Mouse (Mus musculus): ENCODE data around the gene Gen1.

Gene Gen1

GRCm38 (mm10) chr12:11265382-11266281 is at the start of gene Gen1, which contains the start of gene Smc6:
Gene Gen1, minus strand, starts transcription at chr12:11265801.
Gene Smc6, plus strand, starts transcription at chr12:11265886.
- DNase-seq: peak; percentile 96

DNA sequence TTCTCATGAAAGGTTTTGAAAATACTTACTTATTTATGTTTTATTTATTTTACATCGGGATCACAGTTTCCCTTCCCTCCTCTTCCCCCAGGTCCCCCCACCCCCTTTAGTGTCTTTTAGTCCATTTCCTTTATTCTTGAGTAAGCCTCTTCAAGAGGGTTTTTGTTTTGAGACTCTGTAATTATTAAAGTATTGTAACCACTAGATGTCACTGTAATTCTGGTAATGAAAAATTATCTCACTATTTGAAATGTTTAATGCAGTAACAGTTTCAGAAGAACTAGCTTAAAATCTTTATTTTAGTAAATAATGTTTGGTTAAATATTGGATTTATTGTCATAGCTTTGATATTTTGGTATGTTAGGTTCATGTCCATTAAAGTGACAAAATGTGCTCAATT is 48.2 kb upstream of the Gen1 start:
- DNase-seq: no peak

DNA sequence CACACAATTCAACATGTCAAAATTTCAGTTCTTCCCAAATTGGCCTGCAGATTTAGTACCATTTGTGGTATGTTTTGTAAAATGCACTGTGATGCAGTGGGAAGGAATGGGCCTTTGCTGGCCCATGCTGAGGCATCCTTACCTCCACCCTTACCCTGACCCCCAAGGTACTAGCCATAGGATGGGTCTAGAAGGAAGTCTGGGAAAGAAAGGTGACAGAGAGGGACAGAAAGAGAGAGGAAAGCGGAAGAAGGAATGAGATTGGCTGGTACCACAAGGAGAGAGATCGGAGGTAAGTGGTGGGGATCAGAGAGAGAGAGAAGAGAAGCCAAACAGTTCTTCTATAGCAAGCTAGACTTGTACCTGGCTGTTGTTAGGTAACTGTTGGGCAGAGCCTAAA is 45.5 kb upstream of the Gen1 start:
- no peak for DNase-seq

DNA sequence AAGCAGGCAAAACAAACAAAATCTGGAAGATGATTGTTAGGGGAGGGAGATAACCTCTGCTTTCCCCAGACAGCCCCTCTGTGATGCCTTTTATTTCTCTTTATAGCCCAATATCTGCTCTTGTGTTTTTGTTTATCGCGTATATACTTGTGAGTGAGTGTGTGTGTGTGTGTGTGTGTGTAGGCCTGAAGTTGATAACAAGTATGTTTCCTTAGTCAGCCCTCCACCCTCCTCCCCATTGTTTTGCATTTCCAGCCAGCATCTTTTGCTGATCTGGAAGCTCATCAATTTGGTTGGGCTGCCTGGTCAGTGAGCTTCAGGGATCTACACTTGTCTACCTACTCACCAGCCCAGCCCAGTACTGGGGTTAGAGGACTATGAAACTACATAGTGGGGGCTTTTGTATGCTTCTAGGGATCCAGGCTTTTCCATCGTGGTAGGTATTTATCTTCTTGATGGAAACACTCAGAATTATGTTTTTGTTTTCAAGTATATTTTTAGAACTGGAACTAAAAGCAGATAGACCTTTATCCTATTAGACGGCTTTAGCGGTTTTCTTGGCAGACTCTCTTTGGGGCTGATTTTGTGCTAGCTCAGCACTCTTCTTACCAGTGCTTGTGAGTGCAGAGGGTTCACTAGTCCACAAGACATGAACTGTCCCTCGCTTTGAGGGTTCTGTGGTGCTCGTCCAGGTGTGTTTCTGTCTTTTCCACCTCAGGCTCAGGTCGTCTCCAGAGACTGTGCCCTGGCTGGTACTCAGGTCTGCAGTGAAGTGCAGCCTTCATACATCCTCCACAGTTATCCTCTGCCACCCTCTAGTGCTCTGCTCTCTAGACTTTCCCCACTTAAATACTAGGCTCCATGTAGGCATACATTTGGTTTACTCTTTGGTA is 41.4 kb upstream of the Gen1 start:
- DNase-seq: peak; percentile 32 to 45

DNA sequence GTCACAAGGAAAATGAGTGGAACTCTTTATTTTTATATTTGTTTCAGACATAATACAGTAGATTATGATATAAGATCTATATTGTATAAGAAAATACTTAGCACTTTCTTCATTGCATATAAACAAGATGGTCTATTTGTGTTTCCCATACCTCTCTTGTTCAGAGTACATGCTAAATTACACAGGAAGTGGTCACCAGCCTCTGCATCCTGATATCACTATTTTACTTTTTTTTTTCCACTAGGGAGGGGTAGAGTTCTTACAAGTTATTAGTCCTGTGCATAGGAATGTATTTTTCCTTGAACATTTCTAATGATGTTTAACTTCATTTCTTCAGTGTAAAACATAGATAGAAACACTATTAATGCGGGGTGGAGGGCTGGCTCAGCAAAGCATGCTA is 35.3 kb upstream of the Gen1 start:
- no peak for DNase-seq

GRCm38 (mm10) chr12:11286382-11286781 is 20.8 kb upstream of the Gen1 start:
- DNase-seq: no peak

DNA sequence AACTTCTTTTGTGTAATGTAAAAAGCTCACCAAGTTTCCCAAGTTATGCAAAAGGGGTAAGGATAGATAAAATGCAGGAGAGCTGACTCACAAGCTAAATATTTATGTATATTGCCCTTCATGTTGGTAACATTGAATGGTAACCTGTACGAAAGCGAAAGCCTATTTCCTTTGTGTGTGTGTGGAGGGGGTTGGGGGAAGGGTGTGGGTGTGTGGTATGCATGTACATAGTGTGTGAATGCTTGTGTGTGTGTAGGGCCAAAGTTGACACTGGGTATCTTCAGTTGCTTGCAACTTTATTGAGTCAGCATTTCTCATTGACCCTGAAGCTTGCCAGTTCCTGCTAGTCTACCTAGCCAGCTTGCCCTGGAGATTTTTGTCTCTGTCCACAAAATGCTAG is 16.0 kb upstream of the Gen1 start:
- DNase-seq: no peak

DNA sequence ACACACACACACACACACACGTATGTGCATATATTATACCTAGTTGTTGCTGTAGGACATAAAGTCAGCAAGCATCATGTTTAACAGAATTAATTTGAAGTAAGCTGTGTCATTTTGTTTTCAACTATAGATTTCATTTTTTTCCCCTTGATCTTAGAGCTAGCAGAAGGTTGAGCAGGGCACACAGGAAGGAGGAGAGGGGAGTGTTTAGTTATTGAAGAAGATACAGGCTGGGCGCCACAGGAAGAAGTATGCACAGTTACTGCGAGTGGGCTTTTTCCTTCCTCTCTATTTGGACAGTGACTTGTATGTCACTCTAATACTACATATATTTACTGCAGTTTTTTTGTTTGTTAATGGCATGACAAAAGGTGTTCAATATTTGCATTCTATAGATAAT is 14.3 kb upstream of the Gen1 start:
- no peak for DNase-seq

GRCm38 (mm10) chr12:11277207-11277606 is 11.6 kb upstream of the Gen1 start:
- no peak for DNase-seq

GRCm38 (mm10) chr12:11276632-11277031 is 11.0 kb upstream of the Gen1 start:
- DNase-seq: no peak

DNA sequence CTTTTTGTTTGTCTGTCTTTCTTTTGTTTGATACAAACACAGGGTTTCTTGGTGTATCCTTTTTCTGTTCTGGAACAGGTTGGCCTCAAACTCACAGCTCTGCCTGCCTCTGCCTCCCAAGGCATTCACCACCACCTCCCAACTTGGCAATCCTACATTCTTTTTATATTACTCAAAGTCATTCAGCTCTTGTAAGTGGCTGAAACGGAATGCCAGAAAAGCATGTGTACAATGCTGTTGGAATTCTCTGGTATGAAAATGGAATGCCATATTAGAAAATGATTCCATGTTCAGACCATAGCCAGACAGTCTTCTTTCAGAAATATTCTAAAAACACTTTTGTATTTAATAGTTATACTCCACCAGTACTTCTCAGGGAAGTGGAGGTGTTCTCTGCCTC is 7.6 kb upstream of the Gen1 start:
- DNase-seq: no peak

DNA sequence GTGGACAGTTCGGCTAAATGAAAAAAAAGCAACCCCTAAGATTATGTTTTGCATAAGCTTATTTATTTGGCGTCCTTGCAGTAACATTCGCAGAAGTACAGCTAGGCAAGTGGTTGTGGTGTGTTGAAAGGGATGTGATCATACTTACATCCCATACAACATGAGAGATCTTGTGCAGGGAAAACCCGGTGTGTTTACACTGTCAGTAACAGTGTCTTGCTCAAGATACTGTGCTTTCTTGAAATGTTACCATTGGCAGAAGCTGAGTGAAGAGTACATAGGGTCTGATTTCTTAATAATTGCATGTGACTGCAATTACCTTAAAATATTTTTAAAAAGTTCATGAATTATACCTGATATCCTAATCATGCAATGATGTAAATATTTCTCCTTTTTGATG is 7.0 kb upstream of the Gen1 start:
- DNase-seq: no peak

DNA sequence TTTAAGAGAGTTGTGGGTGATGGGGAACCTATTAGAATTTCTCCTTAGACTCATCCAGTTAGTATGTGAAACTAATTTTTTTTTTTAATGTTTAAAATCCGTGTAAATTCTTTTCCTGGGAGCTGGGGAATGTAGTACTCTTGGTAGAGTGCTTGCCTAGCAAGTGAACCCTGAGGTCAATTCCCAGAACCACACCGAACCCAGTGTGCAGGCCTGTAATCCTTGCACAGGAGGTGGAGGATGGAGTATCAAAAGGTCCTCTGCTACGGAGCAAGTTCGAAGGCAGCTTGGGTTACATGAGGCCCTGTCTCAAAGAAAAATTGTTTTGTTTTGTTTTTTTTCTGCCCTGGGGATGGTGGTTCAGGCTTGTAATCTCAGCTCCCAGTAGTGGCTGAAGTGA is 1.4 kb upstream of the Gen1 start:
- no peak for DNase-seq

DNA sequence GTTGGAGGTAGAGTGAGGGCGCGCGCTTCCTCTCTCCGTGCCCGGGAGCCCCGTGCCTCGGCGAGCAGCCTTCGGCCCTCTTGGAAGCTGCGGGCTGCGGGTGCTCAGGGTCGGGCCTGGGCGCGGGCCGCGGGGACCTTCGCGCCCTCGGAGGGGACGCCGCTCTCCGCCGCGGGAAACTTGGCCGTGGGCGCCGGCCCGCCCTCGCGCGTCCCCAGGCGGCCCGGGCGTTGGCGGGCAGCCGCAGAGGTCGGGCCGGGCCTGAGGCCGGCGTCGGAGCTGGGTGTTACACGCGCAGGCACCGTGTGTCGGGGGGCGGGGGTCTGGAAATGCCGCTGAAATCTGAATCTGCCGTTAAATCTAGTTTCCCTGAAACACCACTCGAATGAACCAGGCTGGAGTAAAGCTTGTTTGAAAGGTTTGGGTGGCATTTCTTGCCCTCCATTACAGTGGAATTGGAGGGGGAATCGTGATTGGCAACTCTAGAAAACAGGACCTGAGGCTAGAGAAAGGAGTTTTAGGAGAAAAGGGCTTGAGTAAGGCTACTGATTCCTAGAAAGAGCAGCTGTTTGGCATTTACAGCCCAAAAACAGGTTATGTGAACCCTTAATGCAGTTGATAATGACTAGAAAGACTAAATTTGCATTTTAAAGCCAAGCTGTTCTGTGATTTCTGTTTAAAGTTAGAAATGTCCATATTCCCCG is 833 bp upstream of the Gen1 start:
- DNase-seq: no peak

DNA sequence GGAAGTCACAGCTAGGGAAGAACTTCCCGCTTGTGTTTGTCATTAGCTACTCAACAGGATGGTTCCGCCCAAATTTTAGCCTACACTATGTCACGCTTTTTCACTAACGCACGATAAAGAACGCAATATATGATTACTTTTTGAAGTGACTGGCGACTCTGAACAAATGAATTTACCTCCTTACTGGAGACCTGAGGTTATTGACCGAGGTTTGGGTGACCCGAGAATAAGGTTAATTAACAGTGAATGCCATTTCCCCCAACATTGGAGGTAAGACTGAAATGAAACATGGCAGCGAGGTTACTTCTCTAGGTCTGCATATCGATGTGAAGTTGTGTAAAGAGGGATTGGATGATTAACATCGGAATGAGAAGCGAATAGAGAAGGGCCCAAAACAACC is 706 bp downstream of the Gen1 start:
- no peak for DNase-seq

- DNase-seq: no peak
Observed at GRCm38 (mm10) chr12:11250322-11250721, 15.3 kb downstream of the Gen1 start.

GRCm38 (mm10) chr12:11247460-11247859 is 18.1 kb downstream of the Gen1 start:
- DNase-seq: no peak

DNA sequence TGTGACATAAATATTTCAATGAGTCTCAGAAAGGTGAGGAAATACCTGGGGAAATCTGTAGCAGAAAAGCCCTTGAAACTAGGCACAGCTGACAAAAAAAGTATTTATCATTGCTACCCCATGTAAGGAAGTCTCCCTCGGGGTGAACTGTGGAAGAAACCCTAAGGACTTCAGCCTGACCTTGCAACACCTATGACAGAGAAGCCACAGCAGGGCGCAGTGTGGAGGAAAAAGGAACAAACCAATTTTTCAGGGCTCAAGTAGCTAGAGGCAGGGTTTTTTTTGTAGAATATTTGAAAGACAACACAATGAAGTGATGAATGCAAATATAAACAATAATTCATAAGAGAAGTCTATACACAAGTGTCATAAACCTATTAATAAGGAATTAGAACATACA is 29.6 kb downstream of the Gen1 start:
- DNase-seq: no peak

DNA sequence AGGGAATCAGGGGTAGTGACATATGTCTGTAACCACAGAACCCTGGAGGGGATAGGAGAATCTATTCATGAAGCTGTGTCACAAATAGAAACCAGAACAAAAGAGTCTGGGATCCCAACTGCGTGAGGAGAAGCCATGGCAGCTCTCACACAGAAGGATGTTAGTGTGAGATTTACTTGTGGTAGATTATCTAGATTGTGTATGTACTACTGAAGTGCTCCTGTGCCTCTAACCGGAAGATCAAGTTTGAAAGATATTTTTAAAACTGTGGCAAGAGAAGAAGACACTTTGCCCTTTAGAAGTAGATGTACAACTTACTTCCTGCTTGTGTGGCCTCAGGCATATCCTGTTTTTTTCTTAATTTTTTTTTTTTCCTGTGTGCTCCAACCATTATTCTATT is 35.3 kb downstream of the Gen1 start:
- no peak for DNase-seq

DNA sequence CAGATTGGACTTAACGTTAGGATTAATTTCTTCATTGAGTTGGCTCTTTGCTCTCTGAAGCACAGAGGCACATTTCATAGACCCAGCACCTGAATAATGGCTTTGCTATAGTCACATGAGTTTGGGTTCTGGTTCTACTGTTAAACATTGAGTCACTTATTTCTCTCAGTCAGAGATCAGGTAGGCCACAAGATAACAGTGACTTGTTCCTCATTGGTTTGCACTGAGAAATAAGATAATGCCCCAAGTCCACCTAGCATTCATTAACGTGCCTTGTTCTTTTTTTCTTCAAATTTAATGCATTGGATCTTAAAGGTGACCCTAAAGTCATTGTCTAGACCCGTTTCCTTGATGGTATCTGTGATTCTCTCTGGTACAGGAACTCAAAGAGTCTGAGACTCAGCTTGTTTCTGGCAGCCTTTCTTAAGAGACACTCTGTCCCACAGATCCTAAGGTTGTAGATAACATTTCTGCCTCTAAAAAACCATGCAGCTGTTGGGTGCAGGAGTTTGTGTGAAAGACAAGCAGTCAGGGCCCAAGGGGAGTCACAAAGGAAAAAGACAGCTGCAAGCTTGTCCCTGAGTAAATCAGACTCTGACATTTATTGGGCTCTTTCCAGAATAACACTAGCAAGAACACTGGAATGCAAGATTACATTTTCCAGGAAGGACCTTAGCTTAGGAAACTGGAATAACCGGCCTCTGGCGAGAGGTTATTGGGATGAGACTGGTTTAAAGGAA is 38.9 kb downstream of the Gen1 start:
- peak; percentile 2 to 17 for DNase-seq

DNA sequence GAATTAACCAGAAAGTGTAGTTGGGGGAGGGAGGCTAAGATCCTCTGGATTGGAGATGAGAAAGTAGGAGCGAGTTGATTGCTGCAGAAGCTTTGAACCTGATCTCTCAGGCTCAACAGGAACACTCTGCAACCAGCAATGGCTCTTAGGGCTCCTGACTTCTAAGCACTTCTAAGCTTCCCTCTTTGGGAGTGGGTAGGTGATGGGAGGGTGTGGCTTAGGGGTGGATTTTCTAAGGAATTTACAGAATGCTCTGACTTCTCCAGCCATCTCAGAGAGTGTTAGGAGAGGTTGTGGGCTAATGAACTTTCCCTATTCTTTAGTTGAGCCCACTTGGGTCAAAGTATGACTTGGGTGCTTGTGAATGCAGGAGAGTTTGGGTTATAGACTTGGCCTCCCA is 39.5 kb downstream of the Gen1 start:
- no peak for DNase-seq

DNA sequence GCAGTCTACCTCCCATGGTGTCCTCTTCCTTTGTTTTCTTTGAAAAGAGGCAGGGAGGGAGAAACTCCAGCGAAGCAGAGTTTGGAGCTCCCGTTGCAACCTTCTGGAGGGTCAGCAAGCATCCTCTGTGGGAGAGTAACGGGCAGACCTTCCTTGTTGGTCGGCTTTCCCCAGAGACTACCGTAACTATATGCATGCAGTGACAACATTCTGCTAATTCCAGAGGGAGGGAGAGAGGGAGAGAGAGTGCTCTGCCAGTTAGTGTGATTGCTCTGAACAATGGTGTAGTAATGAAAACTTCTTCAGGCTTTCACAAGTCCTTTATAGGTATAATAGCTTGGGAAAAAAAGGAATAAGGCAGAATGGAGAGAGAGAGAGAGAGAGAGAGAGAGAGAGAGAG is 40.9 kb downstream of the Gen1 start:
- no peak for DNase-seq

- DNase-seq: no peak
Observed at GRCm38 (mm10) chr12:11223090-11223489, 42.5 kb downstream of the Gen1 start.
